Mouse (Mus musculus): ENCODE measurements around the gene Hap1. TPM values are rescaled to one million over a fixed set of nuclear protein-coding genes. Genes with fewer than 3 reads are reported as not detected.
A peak's percentile ranks its signal among the peaks of the same experiment; 100 is the strongest.

Hap1 gene
- total RNA-seq, 1 experiment from 2014 or later, result 0.70 TPM

GRCm38 (mm10) chr11:100391884-100392345 is 36.0 kb upstream of the Hap1 start:
- no peak for ATAC-seq (ENCODE audit: extremely low read depth, insufficient number of reproducible peaks, low FRiP score, poor library complexity, severe bottlenecking)

GRCm38 (mm10) chr11:100391081-100391883 is 35.4 kb upstream of the Hap1 start:
- ATAC-seq (ENCODE audit: extremely low read depth, insufficient number of reproducible peaks, low FRiP score, poor library complexity, severe bottlenecking), result no peak

DNA sequence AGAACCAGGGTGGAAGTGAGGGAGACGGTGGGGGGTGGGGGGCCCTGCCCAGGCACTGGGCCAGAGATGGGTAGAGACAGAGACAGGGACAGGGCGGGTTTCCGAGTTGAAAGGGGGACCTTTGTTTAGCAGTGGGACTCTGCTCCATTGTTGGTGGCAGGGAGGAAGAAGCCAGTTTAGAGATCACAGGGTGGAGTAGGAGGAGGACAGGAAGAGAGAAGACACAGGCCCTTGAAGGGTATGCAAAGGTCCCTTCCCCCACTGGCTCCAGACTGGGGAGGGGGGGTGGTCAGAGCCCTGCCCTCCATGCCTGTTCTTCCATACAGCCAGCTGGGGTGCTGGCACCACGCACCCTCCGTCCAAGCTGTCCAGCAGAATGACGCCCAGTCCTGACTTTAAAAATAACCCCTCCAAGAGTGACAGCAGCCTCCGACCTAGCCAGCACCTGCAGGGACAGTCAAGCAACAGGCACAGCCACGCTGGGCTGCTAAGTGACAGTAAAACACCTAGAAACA is 34.1 kb upstream of the Hap1 start:
- 0 out of 2 replicates have a peak, but pooled peaks have one; percentile 4 for ATAC-seq (ENCODE audit: extremely low read depth, insufficient number of reproducible peaks, low FRiP score, poor library complexity, severe bottlenecking)

GRCm38 (mm10) chr11:100388588-100388987 is 32.7 kb upstream of the Hap1 start:
- no peak for ATAC-seq (ENCODE audit: extremely low read depth, insufficient number of reproducible peaks, low FRiP score, poor library complexity, severe bottlenecking)

- ATAC-seq (ENCODE audit: extremely low read depth, insufficient number of reproducible peaks, low FRiP score, poor library complexity, severe bottlenecking), result no peak
These were observed 31.9 kb upstream of the Hap1 start for GRCm38 (mm10) chr11:100387589-100388375.

- no peak for ATAC-seq (ENCODE audit: extremely low read depth, insufficient number of reproducible peaks, low FRiP score, poor library complexity, severe bottlenecking)
These were observed 31.2 kb upstream of the Hap1 start for GRCm38 (mm10) chr11:100387111-100387510.

- ATAC-seq (ENCODE audit: extremely low read depth, insufficient number of reproducible peaks, low FRiP score, poor library complexity, severe bottlenecking), result no peak
These were observed 30.7 kb upstream of the Hap1 start for GRCm38 (mm10) chr11:100386586-100386985.

- ATAC-seq (ENCODE audit: extremely low read depth, insufficient number of reproducible peaks, low FRiP score, poor library complexity, severe bottlenecking), result no peak
These were observed 29.1 kb upstream of the Hap1 start for GRCm38 (mm10) chr11:100385016-100385415.

GRCm38 (mm10) chr11:100382682-100383081 is 26.8 kb upstream of the Hap1 start:
- no peak for ATAC-seq (ENCODE audit: extremely low read depth, insufficient number of reproducible peaks, low FRiP score, poor library complexity, severe bottlenecking)

DNA sequence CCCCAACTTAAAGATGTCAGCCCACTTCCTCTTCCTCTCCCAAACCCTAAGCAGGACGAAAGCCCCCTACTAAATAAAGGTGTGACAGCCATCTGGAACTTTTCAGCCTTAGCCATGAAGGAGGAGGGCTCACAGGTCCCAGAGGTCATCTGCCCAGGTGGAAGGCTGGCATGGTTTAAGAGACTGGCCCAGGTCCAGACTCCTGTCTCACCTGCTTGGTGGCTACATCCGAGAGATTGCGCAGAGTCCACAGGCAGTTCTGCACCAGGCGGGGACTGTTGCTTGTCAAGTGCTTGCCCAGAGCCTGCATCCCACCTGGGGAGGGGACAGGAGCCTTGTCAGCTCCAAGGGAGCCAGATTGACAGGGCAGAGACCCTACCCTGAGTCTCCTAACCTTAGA is 23.4 kb upstream of the Hap1 start:
- ATAC-seq (ENCODE audit: extremely low read depth, insufficient number of reproducible peaks, low FRiP score, poor library complexity, severe bottlenecking), result no peak

DNA sequence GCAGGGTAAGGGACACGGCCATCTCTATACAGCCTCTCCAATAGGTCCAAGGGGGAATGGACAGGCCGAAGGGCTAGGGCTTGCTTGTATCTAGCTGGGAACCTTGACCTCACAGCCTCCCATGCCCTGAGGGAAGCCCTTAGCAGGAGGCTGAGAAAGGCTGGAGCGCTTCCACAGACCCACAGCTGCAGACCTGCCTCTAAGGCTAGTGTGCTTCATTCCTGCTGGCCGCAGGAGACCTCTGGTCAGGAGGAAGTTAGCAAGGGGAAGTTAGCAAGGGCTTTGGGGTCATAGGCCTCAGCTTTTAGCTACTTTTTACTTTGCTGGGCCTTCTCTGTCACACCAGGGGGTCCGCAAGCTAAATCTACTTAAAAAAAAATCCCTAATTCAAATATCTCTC is 22.5 kb upstream of the Hap1 start:
- no peak for ATAC-seq (ENCODE audit: extremely low read depth, insufficient number of reproducible peaks, low FRiP score, poor library complexity, severe bottlenecking)

DNA sequence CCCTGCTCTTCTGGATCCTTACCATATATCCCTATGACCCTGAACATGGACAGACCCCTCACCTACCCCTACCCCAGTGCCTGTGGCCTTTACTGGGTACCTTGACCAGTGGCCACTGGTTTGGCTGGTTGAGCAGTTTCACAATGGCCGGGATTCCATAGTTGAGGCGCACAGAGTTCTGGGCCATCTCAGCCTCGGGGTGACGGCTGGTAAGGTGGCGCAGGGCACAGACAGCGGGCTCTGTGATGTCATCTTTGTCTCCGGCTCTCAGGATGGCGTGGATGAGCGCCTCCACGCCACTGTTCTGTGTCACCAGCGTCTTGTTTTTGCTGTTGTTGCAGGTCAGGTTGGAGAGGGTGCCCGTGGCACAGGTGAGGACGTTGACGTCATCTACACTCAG is 22.1 kb upstream of the Hap1 start:
- no peak for ATAC-seq (ENCODE audit: extremely low read depth, insufficient number of reproducible peaks, low FRiP score, poor library complexity, severe bottlenecking)

GRCm38 (mm10) chr11:100376746-100377389 is 20.9 kb upstream of the Hap1 start:
- ATAC-seq (ENCODE audit: extremely low read depth, insufficient number of reproducible peaks, low FRiP score, poor library complexity, severe bottlenecking), result no peak

DNA sequence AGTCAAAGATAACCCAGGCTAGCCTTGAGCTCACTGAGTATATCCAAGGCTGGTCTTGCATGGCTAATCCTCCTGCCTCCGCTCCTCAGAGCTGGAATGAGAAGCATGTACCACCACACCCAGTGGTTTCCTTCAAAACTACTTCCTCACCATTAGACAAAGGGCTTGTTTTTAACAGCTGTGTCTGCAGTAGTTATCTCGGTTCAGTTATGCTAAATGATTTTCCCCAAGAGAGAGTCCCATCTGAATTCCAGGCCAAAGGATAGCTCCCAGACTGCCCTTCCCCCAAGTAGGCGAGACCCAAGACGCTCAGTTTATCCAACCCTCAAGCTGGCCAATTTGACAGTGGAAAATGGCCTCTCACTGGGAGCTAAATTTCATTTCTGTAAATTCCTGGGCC is 20.1 kb upstream of the Hap1 start:
- no peak for ATAC-seq (ENCODE audit: extremely low read depth, insufficient number of reproducible peaks, low FRiP score, poor library complexity, severe bottlenecking)

GRCm38 (mm10) chr11:100375127-100375526 is 19.2 kb upstream of the Hap1 start:
- ATAC-seq (ENCODE audit: extremely low read depth, insufficient number of reproducible peaks, low FRiP score, poor library complexity, severe bottlenecking), result no peak

GRCm38 (mm10) chr11:100371981-100372558 is 16.1 kb upstream of the Hap1 start:
- no peak for ATAC-seq (ENCODE audit: extremely low read depth, insufficient number of reproducible peaks, low FRiP score, poor library complexity, severe bottlenecking)

GRCm38 (mm10) chr11:100369822-100370221 is 13.9 kb upstream of the Hap1 start:
- ATAC-seq (ENCODE audit: extremely low read depth, insufficient number of reproducible peaks, low FRiP score, poor library complexity, severe bottlenecking), result no peak

GRCm38 (mm10) chr11:100369145-100369544 is 13.2 kb upstream of the Hap1 start:
- ATAC-seq (ENCODE audit: extremely low read depth, insufficient number of reproducible peaks, low FRiP score, poor library complexity, severe bottlenecking), result no peak

DNA sequence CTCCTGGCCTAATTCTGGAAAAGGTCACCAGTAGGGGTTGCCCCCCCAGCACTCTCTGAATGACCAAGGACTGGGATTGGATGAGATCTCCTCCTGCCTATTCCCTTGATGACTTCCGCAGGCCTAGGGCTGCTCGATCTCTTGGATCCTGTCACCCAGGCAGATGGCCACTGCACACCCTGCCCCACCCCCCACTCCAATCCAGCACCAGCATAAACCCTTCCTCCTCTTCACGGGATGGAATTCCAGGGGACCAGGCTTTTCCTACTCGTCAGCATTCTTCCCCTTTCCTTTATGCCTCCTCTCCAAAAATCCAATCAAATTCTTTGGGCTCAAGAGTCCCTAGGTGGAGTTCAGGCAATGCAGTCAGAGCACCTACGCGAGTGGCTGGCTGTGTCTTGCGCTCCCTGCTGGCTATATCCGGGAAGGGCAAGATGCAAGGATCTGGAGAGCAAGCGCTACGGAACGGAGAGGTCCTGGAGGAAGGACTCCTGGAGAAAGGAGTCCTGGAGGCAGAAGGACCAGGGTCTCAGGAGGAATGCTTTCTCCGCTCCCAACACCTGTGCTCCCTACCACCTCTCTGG is 7.1 kb upstream of the Hap1 start:
- ATAC-seq (ENCODE audit: extremely low read depth, insufficient number of reproducible peaks, low FRiP score, poor library complexity, severe bottlenecking), result peak; percentile 17; the same call in 1 of the 2 replicates
